Mouse (Mus musculus) embryonic fibroblast, embryonic 13.5 days (primary cell): ENCODE measurements around the gene Rnaseh2b.

Experiments
- CTCF ChIP-seq: IDR thresholded peaks from 2 replicates; pipeline ENCODE4 v1.5.1; 2011; ENCODE audit warnings: mild to moderate bottlenecking, control low read depth, low read length, moderate library complexity, borderline replicate concordance; ENCODE audit not compliant: insufficient read depth
- POLR2A ChIP-seq: IDR thresholded peaks from 2 replicates; pipeline ENCODE4 v1.6.1; 2011; ENCODE audit warnings: low read depth, mild to moderate bottlenecking, control low read depth, low read length, moderate library complexity

GRCm38 (mm10) chr14:62376115-62376514 is 83.7 kb downstream of the Rnaseh2b start:
- TF ChIP-seq CTCF = no peak
- no peak for TF ChIP-seq POLR2A
